Mouse (Mus musculus): ENCODE measurements around the gene Stard13. TPM values are rescaled to one million over a fixed set of nuclear protein-coding genes. Genes with fewer than 3 reads are reported as not detected.
A peak's percentile ranks its signal among the peaks of the same experiment; 100 is the strongest.

Stard13 gene
- polyA plus RNA-seq, 1 experiment from 2014 or later: 17.8 TPM

GRCm38 (mm10) chr5:151061942-151062341 lies 171.7 kb downstream of the Stard13 start:
- Histone ChIP-seq H3K4me1 (peaks cover 5% of the 10 kb centered on the region; the same call in 1 of the 2 replicates), H3K36me3 (peaks cover 18% of the 10 kb centered on the region), H3K27me3 (replicated peaks) (no peaks in the 10 kb centered on the region), H3K27ac (no peak overlapping the region), H3K4me3 (replicated peaks) (no peak overlapping the region), H3K4me2 (no peak overlapping the region), H3K9ac (no peak overlapping the region), H3K9me3 (no peaks in the 10 kb centered on the region)
- WGBS: 77% methylated on average over 2 of the region's 2 CpGs
- ATAC-seq (ENCODE audit: insufficient read depth, low FRiP score, low read depth): no peak

GRCm38 (mm10) chr5:151060476-151060875 lies 173.2 kb downstream of the Stard13 start:
- H3K4me3 ChIP-seq (replicated peaks): no peak overlapping the region
- WGBS: 44% methylated on average over 12 of the region's 12 CpGs
- no peaks in the 10 kb centered on the region for H3K9me3 ChIP-seq
- H3K4me2 ChIP-seq: no peak overlapping the region
- peaks cover 21% of the 10 kb centered on the region for H3K36me3 ChIP-seq
- 0 out of 2 replicates have a peak, but pooled peaks have one; percentile 25 for ATAC-seq (ENCODE audit: insufficient read depth, low FRiP score, low read depth)
- no peaks in the 10 kb centered on the region for H3K27me3 ChIP-seq (replicated peaks)
- peak overlapping the region; percentile 75 for H3K27ac ChIP-seq
- H3K9ac ChIP-seq: no peak overlapping the region
- H3K4me1 ChIP-seq: peaks cover 14% of the 10 kb centered on the region; the same call in 1 of the 2 replicates

GRCm38 (mm10) chr5:151059772-151060171 lies 173.9 kb downstream of the Stard13 start:
- WGBS: 67% methylated on average over 5 of the region's 5 CpGs
- Histone ChIP-seq H3K4me1 (peaks cover 14% of the 10 kb centered on the region; the same call in 1 of the 2 replicates), H3K36me3 (peaks cover 21% of the 10 kb centered on the region), H3K27ac (no peak overlapping the region), H3K4me2 (no peak overlapping the region), H3K27me3 (replicated peaks) (no peaks in the 10 kb centered on the region), H3K9ac (no peak overlapping the region), H3K9me3 (no peaks in the 10 kb centered on the region), H3K4me3 (replicated peaks) (no peak overlapping the region)
- ATAC-seq (ENCODE audit: insufficient read depth, low FRiP score, low read depth): no peak

- H3K36me3 ChIP-seq: peaks cover 21% of the 10 kb centered on the region
- H3K4me2 ChIP-seq: no peak overlapping the region
- H3K9ac ChIP-seq: no peak overlapping the region
- 76% methylated on average over 10 of the region's 10 CpGs for WGBS
- H3K4me3 ChIP-seq (replicated peaks): no peak overlapping the region
- no peaks in the 10 kb centered on the region for H3K9me3 ChIP-seq
- ATAC-seq (ENCODE audit: insufficient read depth, low FRiP score, low read depth): no peak
- peaks cover 14% of the 10 kb centered on the region; the same call in 1 of the 2 replicates for H3K4me1 ChIP-seq
- no peak overlapping the region for H3K27ac ChIP-seq
- H3K27me3 ChIP-seq (replicated peaks): no peaks in the 10 kb centered on the region
Measured at GRCm38 (mm10) chr5:151059352-151059751, 174.3 kb downstream of the Stard13 start.

- no peak overlapping the region for H3K4me3 ChIP-seq (replicated peaks)
- 88% methylated on average over 5 of the region's 5 CpGs for WGBS
- no peak overlapping the region for H3K27ac ChIP-seq
- H3K9ac ChIP-seq: no peak overlapping the region
- ATAC-seq (ENCODE audit: insufficient read depth, low FRiP score, low read depth): no peak
- no peaks in the 10 kb centered on the region for H3K9me3 ChIP-seq
- no peaks in the 10 kb centered on the region for H3K27me3 ChIP-seq (replicated peaks)
- peaks cover 15% of the 10 kb centered on the region for H3K36me3 ChIP-seq
- H3K4me1 ChIP-seq: peaks cover 14% of the 10 kb centered on the region; the same call in 1 of the 2 replicates
- H3K4me2 ChIP-seq: no peak overlapping the region
Measured at GRCm38 (mm10) chr5:151057716-151058115, 175.9 kb downstream of the Stard13 start.

- 39% methylated on average over 6 of the region's 6 CpGs for WGBS
- peak; percentile 51 for ATAC-seq (ENCODE audit: insufficient read depth, low FRiP score, low read depth)
- H3K4me3 ChIP-seq (replicated peaks): no peak overlapping the region
- no peak overlapping the region for H3K9ac ChIP-seq
- H3K4me1 ChIP-seq: peaks cover 14% of the 10 kb centered on the region; the same call in 1 of the 2 replicates
- H3K4me2 ChIP-seq: no peak overlapping the region
- H3K27ac ChIP-seq: peak overlapping the region; percentile 67
- peaks cover 13% of the 10 kb centered on the region for H3K36me3 ChIP-seq
- no peaks in the 10 kb centered on the region for H3K9me3 ChIP-seq
- H3K27me3 ChIP-seq (replicated peaks): no peaks in the 10 kb centered on the region
Measured at GRCm38 (mm10) chr5:151056920-151057294, 176.7 kb downstream of the Stard13 start.

GRCm38 (mm10) chr5:151056255-151056919 lies 177.2 kb downstream of the Stard13 start:
- Histone ChIP-seq H3K27ac (peak overlapping the region; percentile 67), H3K4me1 (peaks cover 12% of the 10 kb centered on the region; the same call in 1 of the 2 replicates), H3K9me3 (no peaks in the 10 kb centered on the region), H3K27me3 (replicated peaks) (no peaks in the 10 kb centered on the region), H3K4me3 (replicated peaks) (no peak overlapping the region), H3K4me2 (no peak overlapping the region; the same call in 1 of the 2 replicates), H3K9ac (no peak overlapping the region), H3K36me3 (peaks cover 10% of the 10 kb centered on the region)
- 40% methylated on average over 12 of the region's 12 CpGs for WGBS
- ATAC-seq (ENCODE audit: insufficient read depth, low FRiP score, low read depth): no peak

- H3K9ac ChIP-seq: no peak overlapping the region
- 0 out of 2 replicates have a peak overlapping the region, but pooled peaks have one; percentile 67 for H3K27ac ChIP-seq
- no peaks in the 10 kb centered on the region for H3K27me3 ChIP-seq (replicated peaks)
- H3K4me1 ChIP-seq: peaks cover 10% of the 10 kb centered on the region; the same call in 1 of the 2 replicates
- no peak overlapping the region for H3K4me2 ChIP-seq
- H3K9me3 ChIP-seq: no peaks in the 10 kb centered on the region
- ATAC-seq (ENCODE audit: insufficient read depth, low FRiP score, low read depth): no peak
- H3K4me3 ChIP-seq (replicated peaks): no peak overlapping the region
- peaks cover 10% of the 10 kb centered on the region for H3K36me3 ChIP-seq
- 86% methylated on average over 11 of the region's 11 CpGs for WGBS
Measured at GRCm38 (mm10) chr5:151055426-151056090, 178.1 kb downstream of the Stard13 start.

GRCm38 (mm10) chr5:151054743-151055114 lies 178.9 kb downstream of the Stard13 start:
- ATAC-seq (ENCODE audit: insufficient read depth, low FRiP score, low read depth): no peak
- Histone ChIP-seq H3K4me3 (replicated peaks) (no peak overlapping the region), H3K27ac (peak overlapping the region; percentile 42; the same call in 1 of the 2 replicates), H3K9ac (no peak overlapping the region), H3K36me3 (peaks cover 12% of the 10 kb centered on the region), H3K27me3 (replicated peaks) (no peaks in the 10 kb centered on the region), H3K4me1 (peaks cover 10% of the 10 kb centered on the region; the same call in 1 of the 2 replicates), H3K4me2 (no peak overlapping the region), H3K9me3 (no peaks in the 10 kb centered on the region)
- WGBS: 41% methylated on average over 4 of the region's 4 CpGs

GRCm38 (mm10) chr5:151054100-151054742 lies 179.4 kb downstream of the Stard13 start:
- ATAC-seq (ENCODE audit: insufficient read depth, low FRiP score, low read depth): no peak; the same call in 1 of the 2 replicates

GRCm38 (mm10) chr5:151053190-151053589 lies 180.4 kb downstream of the Stard13 start:
- no peak for ATAC-seq (ENCODE audit: insufficient read depth, low FRiP score, low read depth)
- no peak overlapping the region for H3K4me2 ChIP-seq
- no peaks in the 10 kb centered on the region for H3K9me3 ChIP-seq
- H3K27me3 ChIP-seq (replicated peaks): no peaks in the 10 kb centered on the region
- peaks cover 10% of the 10 kb centered on the region; the same call in 1 of the 2 replicates for H3K4me1 ChIP-seq
- 86% methylated on average over 5 of the region's 5 CpGs for WGBS
- H3K36me3 ChIP-seq: peaks cover 24% of the 10 kb centered on the region
- H3K9ac ChIP-seq: no peak overlapping the region
- H3K27ac ChIP-seq: no peak overlapping the region
- no peak overlapping the region for H3K4me3 ChIP-seq (replicated peaks)

More at GRCm38 (mm10) chr5:151054100-151054742, 179.4 kb downstream of the Stard13 start:
- Histone ChIP-seq H3K4me2 (no peak overlapping the region), H3K27me3 (replicated peaks) (no peaks in the 10 kb centered on the region), H3K36me3 (peaks cover 17% of the 10 kb centered on the region), H3K4me3 (replicated peaks) (no peak overlapping the region), H3K9me3 (no peaks in the 10 kb centered on the region), H3K27ac (0 out of 2 replicates have a peak overlapping the region, but pooled peaks have one; percentile 42), H3K4me1 (peaks cover 10% of the 10 kb centered on the region; the same call in 1 of the 2 replicates), H3K9ac (no peak overlapping the region)
- 16% methylated on average over 7 of the region's 7 CpGs for WGBS

Data from stomach, embryonic 15.5 days (tissue).